Mouse (Mus musculus) gastrocnemius, postnatal 10 days (tissue): ENCODE results near the gene Ampd2. TPM values are rescaled to one million over a fixed set of nuclear protein-coding genes. Genes with fewer than 3 reads are reported as not detected.

ENCODE experiments used
- DNase-seq: peaks from one replicate; pipeline ENCODE4 v3.0.0; 2021; ENCODE audit warnings: mixed read lengths
- total RNA-seq, 2 experiments: library from RNA; stranded (reverse); gene quantifications; 2 replicates each; pipeline ENCODE4 v1.2.3; 2021

Ampd2 gene
- total RNA-seq, 2 experiments from 2014 or later, result 9.5 to 15.0 TPM

DNA sequence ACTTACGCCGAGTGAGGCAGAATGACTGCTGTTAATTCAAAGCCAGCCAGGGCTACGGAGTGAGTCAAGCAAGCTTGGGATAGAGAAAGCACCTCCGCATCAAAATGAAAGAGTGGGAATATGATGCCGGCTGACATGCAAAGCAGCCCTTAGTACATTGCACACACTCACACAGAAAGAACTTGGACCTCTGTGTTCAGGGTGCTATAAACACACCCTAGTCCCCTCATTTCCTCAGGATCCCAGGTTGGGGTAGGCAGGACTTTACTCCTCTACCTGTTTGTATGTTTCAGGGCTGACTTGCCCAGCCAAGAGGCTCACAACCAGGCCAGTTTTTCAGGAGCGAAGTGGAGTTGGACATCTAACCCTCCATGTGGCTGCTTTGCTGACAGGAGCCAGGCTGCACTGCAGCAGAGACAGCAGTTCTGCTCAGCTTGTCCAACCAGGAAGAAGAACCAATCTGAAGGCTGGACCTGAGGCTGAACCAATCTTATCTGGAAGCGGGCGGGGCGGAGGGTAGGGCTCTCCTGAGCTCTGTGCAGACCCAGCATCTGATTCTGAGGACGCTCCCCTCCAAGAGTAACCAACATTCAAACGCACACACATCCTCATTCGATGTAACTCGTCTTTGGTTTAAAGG lies 17.1 kb downstream of the Ampd2 start:
- DNase-seq, result no peak

DNA sequence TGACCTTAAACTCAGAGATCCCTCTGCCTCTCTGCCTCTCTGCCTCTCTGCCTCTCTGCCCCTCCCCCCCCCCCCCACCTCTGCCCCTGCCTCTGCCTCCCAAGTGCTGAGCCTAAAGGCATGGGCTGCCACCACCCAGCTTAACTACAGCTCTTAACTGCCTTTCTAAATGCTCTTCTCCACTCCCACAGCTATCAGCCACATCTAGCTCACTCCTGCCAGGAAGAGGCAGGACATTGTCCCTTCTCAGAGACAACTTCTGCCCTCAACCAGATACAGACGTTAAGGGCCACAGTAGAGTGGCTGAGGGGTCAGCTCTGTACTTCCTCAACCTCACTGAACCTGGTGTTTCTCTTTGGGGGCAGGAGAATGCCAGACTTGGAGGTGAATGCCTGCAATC lies 17.6 kb downstream of the Ampd2 start:
- DNase-seq, result no peak

DNA sequence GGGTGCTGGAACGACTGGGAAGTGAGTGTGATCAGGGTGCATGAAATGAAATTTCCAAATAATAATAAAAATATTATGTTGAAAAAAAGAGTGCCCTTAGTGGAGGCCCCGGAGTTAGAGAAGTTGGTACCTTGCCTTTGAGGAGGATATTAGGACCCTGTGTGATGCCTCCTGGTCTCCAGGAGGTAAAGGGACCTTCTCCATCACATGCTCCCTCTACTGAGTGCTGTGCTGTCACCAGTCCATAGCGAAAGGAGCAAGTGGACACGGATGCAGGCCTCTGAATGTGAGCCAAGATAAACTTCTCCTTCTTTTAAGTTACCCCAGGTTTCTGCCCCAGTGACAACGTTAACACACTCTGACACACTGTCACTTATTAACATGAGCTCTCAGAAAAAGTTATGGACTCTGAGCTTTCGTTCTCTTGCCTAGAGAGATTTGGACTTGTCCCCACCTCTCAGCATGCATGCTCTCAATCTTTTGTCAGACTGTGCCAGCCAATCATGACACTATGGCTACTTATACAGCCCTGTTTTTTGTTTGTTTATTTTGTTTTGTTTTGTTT lies 19.0 kb downstream of the Ampd2 start:
- DNase-seq, result no peak

DNA sequence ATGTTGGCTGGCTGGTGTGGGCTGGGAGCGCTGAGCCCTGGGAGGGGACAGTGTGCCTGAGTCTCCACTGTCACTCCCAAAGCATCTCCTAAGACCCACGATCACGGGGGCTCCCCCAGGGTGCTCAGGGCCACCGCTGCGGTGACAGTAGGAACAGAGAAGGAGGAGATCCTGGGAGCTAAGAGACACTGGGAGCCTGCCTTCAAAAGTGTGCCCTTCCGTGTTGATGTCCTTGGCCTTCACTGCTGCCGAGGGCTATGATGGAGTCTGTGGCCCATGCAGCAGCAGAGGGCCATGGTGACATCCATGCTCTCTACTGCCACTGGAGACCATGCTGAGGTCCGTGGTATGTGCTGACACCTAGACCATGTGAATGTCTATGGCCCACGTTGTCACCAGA lies 20.9 kb downstream of the Ampd2 start:
- DNase-seq, result no peak

DNA sequence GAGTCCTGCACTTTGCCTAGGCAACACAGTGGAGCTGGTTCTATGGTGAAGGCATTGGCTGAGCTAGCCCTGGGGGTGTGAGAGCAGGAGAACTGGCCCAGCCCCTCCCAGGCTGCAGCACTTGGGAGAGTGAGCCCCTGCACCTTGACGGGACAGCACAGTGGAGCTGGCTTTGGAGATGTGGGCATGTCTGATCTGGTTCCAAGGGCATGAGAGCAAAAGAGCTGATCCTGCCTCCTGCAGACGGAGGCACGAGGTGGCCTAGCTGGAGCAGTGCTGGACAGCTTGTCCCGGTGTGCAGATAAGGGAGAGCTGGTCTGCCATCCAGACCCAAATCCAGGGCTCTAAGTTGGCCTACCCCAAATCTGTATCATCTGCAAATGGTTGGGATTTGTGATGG lies 21.8 kb downstream of the Ampd2 start:
- DNase-seq, result no peak

DNA sequence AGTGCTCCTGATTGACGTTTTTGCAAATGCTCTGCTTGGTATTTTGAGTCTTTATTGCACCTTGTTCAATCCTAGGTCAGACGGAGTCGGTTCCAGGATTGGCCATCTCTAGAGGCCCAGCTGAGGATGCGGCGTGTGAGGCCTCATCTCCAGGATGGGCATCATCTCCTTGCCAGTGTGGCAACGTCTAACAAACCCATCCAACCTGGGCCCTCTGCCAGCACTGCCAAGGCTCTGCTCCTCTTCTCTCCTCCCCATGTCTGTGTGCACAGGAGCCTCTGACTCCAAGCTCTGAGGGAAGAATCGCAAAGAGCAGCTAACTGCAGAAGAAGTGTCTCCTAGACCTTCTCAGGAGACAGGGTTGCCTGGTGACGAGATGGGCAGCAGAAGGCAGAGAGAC lies 23.8 kb downstream of the Ampd2 start:
- no peak for DNase-seq

DNA sequence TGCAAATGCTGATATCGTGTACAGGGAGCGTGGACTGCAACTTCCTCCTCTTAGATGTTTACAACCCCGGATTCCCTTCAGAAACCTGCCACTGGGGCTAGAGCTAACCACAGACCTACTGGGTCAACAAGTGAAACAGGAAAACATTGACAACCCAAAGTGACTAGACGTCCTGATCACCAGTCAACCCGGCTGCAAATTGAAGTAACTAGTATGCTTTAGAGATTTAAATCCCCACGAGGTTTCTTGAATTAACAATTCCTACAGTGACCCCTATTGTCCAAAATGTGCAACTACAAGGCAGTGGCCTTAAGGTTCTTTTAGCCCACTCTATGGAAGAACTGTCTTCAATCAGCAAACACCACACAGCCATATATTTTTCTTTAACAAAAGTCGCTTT lies 25.0 kb downstream of the Ampd2 start:
- DNase-seq, result no peak

DNA sequence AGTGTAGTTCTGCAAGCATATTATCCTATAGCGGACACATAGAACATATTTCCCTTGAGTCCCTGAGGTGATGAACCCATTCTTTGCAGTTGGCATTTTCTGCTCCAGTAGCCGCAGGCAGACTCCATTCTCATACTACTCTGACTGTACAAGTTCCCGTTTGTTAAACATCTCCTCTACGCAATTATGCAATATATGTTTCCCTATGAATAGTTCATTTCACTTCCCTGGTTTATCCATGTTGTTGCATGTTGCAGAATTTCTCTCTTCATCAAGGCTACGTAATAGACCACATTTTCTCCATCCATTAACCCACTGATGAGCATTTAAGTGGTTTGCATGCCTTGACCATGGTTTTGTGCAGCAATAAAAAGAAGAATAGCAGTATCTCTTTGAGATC lies 36.0 kb downstream of the Ampd2 start:
- DNase-seq, result no peak

DNA sequence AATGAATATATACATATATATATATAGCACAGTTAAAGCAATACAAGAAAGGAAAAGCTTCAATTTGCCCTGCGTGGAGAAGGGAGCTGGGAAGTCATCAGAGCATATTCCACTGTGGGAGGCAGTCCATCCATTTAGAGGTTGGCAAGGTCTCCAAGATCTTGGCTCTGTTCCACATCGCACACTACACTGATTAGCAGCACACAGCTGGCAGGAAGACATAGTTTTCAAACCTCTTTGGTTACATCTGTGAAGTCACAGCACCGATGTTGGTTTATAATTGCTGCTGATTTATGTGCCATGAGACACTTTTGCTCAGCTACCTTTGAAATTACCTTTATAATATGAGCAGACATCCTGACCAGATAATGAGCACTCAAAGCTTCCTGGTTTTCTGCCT lies 38.1 kb downstream of the Ampd2 start:
- no peak for DNase-seq

DNA sequence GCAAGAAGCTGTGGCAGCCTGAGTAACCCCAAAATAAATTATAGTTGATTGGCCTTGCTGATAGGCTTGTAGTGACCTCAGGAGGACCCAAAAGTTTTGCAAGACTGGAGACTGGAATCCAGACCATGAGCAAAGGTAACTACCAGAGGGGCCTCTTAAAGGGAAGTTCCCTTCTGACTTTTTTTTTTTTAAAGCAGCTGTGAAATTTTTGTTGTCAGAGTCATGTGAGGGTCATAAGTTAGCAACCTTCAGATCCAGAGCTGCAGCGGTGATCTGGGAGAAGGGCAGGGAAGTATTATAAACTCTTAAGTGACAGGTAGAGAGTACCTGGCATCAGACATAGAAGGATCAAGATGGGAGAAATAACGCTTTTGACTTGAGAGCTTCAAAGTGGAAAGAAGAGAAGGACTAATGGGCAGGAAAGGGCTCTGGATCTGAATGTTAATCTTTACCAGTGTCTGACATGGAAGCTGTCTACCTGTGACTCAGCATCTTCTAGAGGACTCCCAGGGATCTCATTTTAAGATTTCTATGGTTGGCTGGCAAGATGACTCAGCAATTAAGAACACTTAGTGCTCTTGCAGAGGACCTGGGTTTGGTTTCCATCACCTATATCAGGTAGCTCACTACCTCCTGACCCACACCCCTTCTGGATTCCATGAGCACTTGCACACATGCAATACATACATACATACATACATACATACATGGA lies 39.4 kb downstream of the Ampd2 start:
- DNase-seq, result no peak

DNA sequence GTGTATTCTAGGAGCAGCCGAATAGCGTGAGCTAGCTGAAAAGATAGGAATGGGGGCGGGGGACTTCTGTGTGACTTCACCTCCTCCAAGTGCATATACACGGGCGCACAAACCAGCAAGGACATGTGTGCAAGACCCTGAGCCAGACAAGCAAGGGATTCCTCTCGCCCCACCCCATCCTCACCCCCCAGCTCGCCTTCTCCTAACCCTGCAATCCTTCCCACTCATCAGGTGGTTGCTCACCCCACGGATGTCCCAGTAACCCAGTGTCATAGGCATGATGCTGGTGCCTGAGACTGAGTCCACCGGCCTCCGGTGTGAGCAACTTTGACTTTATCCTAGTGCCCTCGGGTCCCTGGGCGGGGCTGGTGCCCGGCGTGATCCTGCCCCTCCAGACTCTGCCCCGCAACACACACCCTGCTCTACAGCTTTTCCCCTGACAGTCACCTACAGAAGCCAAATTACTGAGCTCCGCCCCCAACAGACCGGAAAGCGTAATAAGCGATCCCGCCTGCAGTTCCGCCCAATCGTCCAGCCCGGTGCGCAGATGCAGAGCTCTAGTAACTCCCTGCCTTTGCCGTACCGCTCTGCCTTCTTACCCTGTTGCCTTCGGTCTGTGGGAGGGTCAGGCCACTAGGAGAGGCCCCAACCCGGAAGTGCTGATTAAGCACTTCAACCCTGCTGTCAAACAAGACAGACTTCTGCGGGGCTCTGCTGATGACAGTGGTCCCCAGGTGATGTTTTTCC lies 41.9 kb downstream of the Ampd2 start, which contains the start of gene Gstm4:
Gene Gstm4 (minus strand): TSS at position 501 of the 747 bp plus-strand sequence.
- DNase-seq, result peak; percentile 77

DNA sequence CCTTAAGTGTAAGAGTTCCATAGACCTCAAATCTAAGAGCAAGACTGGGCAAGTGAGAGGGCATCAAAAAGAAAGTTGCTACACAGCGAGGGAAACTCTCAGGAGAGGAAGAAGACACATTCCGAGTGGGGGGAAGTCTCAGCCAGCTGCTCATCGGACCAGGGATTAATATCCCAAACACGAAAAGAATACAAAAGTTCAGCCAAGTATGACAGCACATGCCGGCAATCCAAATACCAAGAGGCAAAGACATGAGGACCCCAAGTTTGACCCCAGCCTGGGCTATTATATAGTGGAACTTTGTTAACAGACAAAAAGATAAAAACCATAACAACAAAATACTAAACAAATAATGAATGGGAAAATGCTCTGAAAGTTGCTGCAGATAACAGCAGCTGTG lies 53.3 kb downstream of the Ampd2 start:
- DNase-seq, result no peak

DNA sequence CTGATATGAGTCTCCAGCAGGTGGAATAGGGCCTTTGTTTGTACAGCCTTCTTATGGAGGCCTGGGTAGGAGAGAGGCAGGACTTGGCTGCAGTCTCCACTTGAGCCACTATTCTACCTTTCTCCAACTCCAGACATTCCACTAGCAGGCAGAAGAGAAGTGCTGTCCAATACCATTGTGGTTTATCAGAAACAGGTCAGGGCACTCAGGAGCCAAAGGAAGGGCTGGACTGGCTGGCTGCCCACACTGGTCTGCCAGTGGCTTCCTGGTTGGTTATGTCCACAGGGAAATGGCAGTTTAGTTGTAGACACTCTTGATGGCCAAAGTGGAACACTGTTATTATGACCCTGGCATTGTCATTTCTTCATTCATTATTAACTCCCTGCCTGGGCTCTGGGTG lies 54.3 kb downstream of the Ampd2 start:
- DNase-seq, result no peak

DNA sequence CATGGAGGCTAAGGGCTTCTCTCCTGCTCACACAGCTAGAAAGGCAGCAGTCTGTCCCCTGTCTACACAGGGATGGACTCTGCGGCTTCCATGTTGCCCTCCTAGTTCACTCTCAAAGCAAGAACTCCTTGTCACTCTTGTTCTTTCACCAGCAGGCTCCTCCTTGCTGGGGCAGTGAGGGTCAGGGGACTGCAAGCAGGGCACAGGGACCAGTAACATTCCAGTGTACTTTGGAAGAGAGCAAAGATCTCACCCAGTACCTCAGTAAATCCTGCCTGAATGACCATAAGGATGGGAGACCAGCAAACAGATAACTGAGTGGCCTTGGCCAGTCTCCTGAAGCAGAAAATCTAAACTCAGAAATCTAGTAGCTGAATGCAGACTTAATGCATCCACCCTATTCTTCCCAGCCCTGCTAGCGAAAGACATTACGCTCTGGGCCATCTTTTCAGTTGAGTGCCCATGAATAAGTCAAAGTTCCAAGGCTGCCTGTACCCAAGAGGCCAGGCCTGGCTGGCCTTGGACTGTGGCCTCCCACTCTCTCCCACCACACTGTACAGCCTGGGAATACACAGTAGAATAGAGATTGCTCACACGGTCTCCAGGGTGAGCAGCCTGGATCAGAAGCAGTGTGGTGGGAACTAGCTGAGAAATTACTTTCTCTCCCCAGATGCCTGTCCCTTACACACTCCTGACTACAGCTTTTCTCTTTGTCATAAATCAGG lies 57.6 kb downstream of the Ampd2 start:
- DNase-seq, result no peak

DNA sequence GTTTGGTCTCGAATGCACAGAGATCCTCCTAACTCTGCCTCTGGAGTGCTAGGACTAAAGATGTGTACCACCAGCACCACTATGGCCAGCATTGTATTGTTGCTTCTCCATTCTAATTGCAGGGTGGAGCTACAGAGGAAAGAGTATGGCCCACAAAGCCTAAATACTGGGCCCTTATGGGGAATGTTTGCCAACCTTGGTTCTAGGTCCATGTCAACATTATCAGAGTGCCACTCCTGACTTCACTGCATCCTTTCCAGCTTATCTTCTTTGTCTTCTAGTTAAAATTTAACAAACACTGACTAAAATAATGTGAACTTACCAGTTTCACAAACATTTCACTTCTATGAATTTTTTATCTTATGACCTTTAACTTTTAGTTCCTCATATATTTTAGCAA lies 59.9 kb downstream of the Ampd2 start:
- no peak for DNase-seq

DNA sequence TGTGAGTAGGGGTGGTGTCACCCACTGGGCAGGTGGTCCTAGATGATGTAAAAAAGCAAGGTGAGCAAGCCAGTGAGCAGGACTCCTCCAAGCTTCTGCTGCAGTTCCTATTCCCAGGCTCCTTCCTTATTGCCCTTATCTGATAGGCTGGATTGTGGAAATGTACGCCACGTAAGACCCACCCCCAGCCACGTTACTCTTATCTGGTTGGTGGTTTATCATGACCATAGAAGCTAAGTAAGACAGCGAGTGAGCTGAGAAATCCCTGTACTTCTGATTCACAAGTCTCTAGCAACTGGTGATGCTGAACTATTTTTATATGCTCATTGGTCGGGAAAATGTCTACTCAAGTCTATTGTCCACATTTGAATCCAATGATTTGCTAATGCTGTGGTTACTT lies 60.4 kb downstream of the Ampd2 start:
- no peak for DNase-seq

DNA sequence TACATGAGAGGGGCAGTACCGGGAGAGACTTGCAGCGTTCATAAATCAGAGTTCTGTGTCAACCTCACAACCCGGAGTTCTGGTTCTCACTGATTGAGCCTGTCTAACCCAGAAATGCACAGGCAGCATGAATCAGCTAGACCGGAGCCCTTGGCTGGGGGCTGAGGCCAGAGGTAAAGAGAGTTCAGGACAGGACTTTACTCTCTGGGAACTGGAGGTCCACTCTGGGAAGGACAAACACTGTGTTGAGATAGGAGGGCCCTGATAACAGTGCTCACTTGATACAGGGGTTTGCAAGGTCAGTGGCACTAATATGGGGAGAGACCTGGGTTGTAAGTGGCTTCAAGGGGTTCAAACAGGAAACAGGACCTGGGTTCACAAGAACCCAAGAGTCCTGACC lies 61.1 kb downstream of the Ampd2 start:
- no peak for DNase-seq

Other genes starting within 250 kb of the Ampd2 start
- gene Eps8l3, start 209.4 kb downstream of the Ampd2 start, total RNA-seq, result not detected
- 10 to 100 TPM; 51.5 to 56.1 TPM for gene Gstm5, start 190.8 kb downstream of the Ampd2 start, total RNA-seq
- 10 to 100 TPM in 1 of 2 experiments, 1 to 10 TPM in 1; 8.6 to 11.2 TPM for gene Gstm7, start 154.8 kb downstream of the Ampd2 start, total RNA-seq
- gene Gstm6, start 142.9 kb downstream of the Ampd2 start, total RNA-seq, result 1 to 10 TPM in 1 of 2 experiments, under 1 TPM in 1; 0.84 to 1.0 TPM
- not detected for gene Gstm3, start 117.4 kb downstream of the Ampd2 start, total RNA-seq
- 10 to 100 TPM; 33.3 to 39.0 TPM for gene Gstm2, start 100.2 kb downstream of the Ampd2 start, total RNA-seq
- 10 to 100 TPM; 61.3 to 67.2 TPM for gene Gstm1, start 68.7 kb downstream of the Ampd2 start, total RNA-seq
- gene Gstm4, start 41.8 kb downstream of the Ampd2 start, total RNA-seq, result 10 to 100 TPM in 1 of 2 experiments, 1 to 10 TPM in 1; 9.8 to 10.4 TPM
- under 1 TPM in 1 of 2 experiments, not detected in 1; 0.54 TPM for gene Gnat2, start 6.1 kb upstream of the Ampd2 start, total RNA-seq
- 10 to 100 TPM; 28.2 to 33.2 TPM for gene Gnai3, start 59.5 kb upstream of the Ampd2 start, total RNA-seq
- under 1 TPM; 0.14 to 0.27 TPM for gene Gpr61, start 68.2 kb upstream of the Ampd2 start, total RNA-seq
- gene Amigo1, start 99.7 kb upstream of the Ampd2 start, total RNA-seq, result 10 to 100 TPM; 30.7 to 31.6 TPM
- 1 to 10 TPM; 3.5 to 4.2 TPM for gene Cyb561d1, start 114.6 kb upstream of the Ampd2 start, total RNA-seq
- gene Atxn7l2, start 124.3 kb upstream of the Ampd2 start, total RNA-seq, result 10 to 100 TPM; 13.2 to 18.4 TPM
- gene Sypl2, start 140.0 kb upstream of the Ampd2 start, total RNA-seq, result 1,000 to 10,000 TPM in 1 of 2 experiments, 100 to 1,000 TPM in 1; 890 to 1,000 TPM
- 10 to 100 TPM; 94.7 to 96.4 TPM for gene Psma5, start 170.3 kb upstream of the Ampd2 start, total RNA-seq
- gene Sort1, start 197.4 kb upstream of the Ampd2 start, total RNA-seq, result 10 to 100 TPM; 57.0 to 59.6 TPM